Mouse (Mus musculus): ENCODE measurements at regions not wholly inside any gene's neighbourhood (a gene's known extent, or its start where the extent isn't known, plus 50 kb on each side); places are given as distances from the start of the nearest gene placed in this dataset.
"Not testable (repeated sequence)": the region's sequence is repeated elsewhere in the genome, so short reads cannot be mapped to it uniquely, and the experiment has no call there.

DNA sequence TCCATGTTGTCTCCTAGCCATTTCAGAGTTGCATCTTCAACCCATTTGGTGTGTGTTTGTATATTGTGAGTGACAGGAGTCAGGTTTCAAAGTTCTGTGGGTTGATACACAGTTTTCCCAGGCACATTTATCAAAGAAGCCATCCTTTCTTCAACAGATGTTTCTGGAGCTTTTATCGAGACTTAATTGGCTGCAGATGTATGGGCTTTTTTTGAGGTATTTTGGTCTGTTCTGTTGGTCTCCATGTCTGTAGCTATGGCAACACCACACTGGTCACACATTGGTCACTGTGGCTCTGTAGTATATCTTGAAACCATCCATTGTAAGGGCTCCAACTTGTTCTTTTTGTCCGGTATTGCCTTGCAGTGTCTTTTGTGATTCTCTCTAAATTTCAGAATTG, 565.1 kb upstream of the Arid1b start:
- no peak for DNase-seq

DNA sequence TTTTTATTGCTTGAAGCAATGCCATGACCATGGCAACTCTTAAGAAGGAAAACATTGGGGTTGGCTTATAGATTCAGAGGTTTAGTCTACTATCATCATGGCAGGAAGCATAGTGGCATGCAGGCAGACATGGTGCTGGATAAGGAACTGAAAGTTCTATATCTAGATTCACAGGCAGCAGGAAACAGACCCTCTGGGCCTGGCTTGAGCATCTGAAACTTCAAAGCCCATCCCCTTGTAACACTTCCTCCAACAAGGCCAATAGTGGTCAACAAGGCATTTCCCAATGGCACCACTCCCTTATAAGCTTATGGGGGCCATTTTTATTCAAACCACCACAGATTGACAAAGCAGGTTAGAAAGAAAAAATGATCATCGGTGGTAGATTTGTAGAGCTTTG, 548.5 kb upstream of the Arid1b start:
- DNase-seq: no peak

DNA sequence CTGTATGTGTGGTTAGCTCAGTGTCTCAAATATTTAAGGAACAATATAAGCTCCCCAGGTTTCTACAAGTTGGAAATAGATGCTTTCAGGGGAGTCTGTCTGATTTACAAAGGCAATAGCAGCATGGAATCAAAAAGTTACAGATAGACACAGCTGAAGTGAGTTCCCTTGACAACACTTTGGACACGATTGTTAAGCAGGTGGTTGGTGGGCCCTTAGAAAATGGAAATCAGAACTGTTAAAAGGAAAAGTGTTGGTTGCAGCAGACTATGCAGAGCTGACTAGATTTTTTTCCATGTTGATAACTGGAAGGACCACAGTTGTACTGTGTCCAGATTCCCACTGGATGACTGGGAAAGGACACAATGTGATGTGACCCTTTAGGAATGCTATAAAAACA, 536.6 kb upstream of the Arid1b start:
- no peak for DNase-seq

DNA sequence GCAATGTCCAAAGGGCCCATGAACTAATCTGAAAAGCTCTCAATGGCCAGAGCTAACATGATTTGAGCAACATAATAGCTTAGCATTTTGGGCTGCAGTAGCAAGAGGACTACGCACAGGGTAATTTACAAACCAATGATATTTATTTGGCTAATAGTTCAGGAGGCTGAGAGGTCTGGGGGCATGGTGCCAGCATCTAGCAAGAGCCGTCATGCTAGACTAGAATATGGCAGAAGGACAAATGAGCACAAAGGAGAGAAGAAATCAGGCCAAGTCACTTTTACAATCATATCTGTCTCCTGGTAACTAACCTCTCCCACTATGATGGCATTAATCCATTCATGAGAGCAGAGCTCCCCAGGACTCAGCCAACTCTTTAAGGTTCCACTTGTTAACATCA, 532.6 kb upstream of the Arid1b start:
- no peak for DNase-seq

DNA sequence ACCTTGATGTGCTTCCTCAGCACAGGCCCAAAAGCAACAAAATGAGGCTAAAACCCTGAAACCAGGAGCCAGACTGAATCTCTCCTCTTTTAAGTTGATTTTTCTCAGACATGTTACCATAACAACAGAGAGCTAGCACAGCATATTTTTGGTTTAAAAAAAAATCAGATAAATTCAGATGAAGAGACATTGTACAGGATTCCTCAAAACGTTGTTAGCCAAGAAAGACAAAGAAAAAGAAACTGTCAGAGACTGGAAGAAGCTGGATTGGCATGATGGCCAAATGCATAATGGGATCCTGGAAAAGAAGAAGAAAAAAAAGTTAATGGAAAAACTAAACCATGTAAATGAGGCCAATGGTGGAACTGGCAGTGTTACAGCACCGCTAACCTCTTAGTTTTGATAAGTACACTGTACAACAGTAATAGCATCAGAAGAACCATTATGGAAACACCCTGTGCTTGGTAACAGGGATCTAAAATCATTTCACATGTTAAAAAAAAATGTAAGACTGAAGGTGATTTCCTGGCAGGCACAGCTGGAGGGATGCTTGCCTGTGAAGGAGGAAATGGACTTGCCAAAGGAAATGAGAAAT, 529.7 kb upstream of the Arid1b start:
- no peak for DNase-seq

DNA sequence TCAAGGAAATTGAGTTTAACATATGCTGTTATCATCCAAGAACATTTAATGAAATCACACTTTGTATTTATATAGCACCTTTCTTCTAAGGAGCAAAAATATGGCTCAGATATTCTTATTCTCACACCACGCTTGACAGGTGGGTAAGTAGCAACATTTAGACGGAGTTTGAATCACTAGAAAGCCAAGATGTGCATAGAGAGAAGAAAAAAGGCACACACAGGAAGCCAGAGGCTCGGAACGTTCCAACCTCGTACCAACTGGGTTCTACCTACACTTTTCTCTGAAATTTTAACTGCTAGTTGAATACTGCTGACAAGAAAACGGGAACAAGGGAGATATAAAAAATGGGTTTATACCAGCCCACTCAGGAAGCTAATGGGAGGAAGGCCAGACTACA, 528.4 kb upstream of the Arid1b start:
- DNase-seq: no peak

DNA sequence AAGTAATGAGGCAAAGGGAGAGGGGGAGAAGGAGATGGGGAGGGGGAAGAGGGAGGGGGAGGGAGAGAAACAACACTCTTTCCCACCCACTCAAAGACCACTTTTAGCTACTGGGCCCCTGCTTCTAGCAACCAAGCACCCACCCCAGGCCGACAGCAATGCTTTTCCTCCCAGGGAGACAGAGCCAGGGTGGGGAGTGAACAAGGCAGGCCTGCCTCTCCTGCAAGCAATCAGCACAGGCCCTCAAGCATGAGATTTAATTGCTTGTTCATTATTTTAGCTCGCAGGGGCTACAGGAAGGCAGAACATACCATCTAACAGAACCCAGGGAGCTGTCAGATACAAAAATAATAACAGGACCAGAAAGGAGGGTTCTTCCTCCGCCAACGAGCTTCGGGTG, 521.7 kb upstream of the Arid1b start:
- no peak for DNase-seq

DNA sequence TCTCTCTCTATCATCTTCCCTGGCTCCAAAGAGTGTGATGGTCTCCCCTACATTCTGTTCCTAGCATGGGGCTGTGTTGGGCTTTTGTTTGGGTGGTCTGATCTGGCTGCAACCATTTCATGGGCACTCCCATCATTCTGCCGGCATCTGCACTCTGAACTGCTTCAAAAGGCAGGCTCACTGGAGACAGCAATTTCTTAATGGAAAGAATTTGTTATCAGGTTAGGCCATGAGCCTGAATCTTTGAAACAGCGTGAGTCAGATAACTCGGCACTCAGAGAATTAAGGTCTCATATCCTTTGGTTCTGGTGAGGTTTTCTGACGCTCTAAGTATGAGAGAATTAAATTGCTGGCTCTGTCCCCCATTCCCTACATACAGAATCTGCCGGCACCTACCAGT, 519.8 kb upstream of the Arid1b start:
- DNase-seq: no peak

DNA sequence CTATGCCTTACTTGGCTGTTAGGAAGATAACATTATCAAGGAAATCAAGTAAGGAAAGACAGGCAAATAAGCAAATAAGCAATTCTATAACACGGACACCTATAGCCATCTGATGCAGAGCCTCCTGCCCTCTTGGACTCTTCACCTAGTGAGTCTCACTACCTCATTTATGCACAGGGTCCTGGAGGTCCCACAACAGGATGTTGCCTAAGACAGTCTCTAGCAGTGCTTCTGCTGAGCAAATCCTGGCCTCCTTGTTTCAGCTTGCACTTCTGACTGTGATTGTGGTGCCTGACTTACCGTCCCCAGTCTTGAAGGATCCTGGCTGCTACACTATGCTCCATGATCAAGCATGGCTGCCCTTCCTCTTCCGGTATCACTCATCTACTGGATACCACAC, 518.5 kb upstream of the Arid1b start:
- DNase-seq: no peak

DNA sequence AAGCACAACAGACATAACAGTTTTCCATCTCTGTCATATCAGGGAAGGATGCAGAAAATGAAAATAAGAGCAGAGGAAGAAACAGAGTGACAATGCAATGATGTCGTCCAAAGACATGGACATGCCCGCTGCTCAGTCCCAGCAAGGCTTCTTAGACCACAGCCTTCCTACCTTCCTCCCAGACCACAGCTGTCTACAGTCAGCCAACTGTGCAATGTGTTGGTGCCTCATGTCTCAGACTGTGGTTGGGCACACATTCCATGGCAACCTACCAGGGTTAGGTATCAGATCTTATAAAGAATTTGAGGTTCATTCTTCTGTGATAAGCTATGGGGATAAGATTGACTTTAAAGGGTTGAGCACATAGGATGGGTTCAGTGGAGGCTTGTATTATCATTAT, 499.7 kb upstream of the Arid1b start:
- no peak for DNase-seq

DNA sequence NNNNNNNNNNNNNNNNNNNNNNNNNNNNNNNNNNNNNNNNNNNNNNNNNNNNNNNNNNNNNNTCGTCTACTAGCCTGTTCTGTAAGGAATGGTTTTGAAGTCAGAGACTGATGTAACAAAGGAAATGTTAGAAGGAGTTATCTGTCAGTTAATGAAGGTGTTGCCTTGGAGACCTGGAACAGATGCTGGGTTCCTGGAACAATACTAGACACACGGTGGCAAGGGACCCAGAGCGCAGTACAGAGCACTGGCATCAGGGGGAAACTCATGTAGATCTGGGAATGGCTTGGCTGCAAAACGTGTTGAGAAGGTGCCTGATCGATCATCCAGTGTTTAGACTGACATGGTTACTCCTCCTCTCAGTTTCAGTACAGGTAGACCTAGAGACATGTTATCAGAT, 493.6 kb upstream of the Arid1b start:
- DNase-seq: no peak

DNA sequence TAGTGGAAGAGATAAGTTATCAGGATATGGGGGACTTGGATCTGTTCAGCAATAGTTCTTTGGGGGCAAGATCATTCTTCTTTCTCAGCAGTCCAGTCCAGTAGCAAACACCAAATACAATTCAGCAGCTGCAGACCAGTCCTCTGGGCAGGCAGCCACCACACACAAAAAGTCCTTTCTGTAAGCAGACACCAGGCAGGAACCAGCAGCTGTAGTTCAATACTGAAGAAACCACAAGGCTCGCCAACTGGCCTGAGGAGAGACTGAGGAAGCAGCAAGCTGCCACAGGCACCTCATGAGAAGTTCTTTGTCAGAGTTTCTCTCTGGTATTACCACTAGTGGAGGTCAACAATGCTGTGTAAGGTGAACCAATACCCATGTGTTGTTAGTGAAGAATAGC, 493.1 kb upstream of the Arid1b start:
- DNase-seq: no peak

DNA sequence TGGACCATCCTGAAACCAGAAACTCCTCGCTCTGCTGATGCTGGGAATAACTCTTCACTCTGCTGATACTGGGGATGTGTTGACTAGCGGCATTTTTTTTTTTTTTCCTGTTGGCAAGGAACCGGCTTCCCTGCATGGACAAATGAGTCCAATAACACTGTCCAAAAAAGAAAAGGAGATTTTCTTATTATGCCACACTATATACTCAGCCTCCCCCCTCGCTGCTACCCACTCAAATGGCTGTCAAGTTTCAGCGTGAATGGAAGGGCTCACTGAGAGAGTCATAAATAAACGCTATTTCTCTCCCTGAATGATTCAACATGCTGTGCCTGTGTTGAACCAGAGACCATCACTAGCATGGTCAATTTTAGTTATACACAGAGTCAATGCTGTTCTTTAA, 489.2 kb upstream of the Arid1b start:
- DNase-seq: no peak

DNA sequence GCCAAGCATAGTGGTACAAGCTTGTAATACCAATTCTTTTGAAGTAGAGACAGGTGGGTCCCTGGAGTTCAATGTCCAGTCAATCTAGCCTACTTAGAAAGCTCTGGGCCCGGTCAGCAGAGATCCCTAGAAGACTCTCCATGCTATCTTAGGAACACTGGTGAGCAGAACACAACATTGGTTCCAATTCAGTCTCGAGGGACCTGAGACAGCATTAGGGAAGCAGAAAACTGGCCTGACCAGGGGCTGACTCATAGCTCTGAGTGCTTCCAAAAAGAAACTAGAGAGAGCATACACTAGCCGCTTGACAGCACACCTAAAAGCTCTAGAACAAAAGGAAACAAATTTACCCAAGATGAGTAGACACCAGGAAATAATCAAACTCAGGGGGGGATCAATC, 484.6 kb upstream of the Arid1b start:
- no peak for DNase-seq

DNA sequence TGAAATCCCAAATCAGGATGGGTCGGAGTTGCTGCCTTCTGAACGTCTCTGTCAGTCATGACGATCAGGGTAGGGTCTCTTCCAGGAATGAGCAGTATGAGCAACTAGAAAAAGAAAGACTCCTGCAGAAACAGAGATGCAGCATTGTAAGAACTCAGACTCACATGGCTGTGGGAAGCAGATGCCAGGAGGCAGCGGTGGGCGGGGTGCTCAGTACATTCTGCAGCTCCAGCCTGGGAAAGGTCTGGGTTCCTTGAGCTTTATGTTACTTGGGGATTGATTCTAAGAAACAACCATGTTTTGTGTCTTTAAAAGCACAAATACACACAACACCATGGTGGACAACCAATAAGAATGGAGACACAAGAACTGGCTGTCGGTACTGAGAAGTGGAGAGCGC, 478.0 kb upstream of the Arid1b start:
- DNase-seq: no peak

DNA sequence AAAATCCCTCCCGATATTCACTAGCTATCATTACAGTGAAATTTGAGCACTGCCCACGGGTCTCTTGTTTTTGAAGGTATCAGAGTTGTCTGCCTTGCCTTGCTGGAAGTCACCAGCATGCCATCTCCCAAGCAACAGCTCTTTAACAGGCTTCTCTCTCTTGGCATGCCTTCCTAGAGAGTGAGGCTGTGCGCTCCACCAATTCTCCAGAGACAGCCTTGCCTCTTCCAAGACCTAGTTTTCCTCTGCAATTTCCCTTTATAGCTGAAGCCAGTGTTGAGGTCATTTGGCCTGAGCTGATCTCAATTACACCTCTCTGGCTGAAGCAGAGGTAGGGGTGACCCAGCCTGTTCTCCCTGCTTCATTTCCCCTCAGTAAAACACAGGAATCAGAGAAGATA, 477.3 kb upstream of the Arid1b start:
- no peak for DNase-seq

DNA sequence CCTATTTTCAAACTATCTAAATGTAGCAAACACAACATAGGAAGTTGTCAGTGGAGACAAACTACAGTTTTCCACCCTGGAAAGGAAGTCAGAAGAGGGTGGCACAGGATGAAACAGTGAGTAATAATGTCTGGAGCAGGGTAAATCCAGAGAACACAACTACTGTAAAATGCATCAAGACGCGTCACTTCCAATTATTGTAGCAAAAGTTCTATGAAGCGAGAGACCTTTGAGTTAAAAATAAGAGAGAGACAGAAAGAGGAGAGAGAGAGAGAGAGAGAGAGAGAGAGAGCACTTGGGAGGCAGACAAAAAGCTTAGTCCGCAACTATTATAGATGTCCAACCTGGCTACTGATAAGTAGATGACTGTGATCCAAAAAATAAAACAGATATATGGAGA, 473.1 kb upstream of the Arid1b start:
- DNase-seq: no peak

DNA sequence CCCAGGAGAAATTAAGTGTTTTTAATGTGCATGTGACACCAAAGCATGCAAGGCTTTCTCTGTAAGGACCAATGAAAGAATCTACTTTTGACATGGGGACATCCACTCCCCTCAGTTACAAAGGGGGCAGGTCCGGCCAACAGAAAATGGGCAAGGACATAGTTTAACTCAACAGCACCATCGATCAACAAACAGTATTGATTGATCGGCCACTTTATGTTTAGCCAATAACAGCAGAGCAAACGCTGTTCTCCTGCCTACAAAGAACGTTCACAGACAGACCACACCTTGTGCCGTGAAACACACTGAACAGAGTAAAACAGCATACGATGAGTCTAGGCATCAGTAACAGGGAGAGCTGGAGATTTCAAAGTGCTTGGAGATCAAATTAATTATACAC, 467.7 kb upstream of the Arid1b start:
- no peak for DNase-seq

DNA sequence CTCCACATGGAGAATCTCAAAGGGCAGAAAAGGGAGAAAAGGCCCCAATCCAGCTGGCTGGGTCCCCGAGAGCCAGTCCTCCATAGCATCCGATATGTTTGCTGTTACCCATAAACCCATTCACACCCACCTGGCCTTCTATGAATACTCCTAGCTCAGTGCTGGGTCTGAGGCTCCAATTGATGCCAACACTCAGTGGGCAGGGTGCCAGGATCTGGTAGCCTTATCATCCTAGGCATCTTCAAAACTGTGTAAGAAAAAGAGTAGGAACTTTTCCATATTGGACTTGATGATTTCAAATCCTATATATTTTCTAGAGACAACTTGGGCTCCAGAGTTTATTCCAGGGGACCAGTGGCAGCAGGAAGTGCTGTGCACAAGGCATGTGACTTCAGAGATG, 462.0 kb upstream of the Arid1b start:
- no peak for DNase-seq

DNA sequence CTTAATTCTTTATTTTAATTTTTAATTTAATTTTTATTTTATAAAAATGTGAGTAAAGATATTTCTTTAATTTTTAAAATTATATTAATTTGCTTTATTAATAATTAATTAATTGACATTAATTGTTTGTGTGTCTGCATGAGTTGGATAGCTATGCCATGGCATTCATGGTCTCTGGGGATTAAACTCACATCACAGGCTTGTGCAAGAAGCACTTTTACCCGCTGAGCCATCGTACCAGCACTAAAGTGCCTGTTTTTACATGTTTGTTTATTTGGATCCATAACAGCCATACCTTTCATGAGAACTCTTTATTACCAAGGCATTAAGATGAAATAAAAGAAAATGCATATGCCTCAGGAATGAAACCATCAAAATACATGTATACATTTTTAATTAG, 453.7 kb upstream of the Arid1b start:
- no peak for DNase-seq

DNA sequence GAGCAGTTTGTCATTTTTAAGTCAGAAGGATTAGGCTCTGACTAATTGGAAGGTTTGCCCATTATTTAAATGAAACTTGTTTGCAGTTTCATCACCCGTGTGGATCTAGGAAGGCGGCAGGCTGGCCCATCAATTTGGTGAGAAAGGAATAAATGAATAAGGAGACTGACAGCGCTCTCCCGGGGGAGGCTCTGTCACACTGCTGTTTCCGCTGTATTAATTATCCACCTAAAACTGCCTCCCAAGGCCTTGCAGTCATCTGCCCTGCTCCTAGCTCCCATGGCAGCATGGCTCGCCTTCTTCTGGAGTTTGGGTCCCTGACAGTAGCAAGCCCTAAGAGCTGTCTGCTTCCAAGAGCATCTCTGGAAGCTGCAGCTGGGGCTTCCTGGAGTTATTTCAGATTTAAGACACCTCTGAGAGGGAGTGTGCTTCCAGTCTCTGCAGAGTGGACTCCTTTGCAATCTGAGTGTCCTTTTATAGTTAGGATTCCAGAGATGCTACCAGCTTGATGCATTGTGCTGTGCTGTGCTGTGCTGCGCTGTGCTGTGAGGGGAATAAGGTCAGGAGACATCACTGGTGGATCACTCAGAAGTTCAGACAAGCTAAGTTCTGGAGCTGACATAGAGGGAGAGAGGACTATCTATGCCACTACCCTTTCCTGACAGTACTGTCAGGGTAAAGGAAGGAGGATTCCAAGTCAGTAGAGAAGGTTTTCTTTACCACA, 452.9 kb upstream of the Arid1b start:
- no peak for DNase-seq

DNA sequence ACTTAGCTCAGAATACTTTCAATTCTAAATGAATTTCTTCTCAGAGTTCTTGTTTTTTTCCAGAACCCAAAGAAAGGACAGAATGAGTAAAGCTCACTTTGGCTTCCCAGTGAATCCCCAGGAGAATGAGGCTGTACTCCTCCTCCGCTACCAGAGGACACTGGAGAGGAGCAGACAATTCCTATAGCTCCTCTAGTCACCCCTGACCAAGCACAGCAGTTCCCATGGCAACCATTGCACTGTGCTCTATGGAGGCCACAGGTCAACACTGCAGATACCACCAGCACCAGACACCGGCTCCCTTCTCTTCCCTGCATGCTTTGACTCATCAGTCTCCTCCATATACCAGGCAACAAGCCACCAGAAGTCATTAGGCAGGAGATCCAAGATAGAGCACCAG, 447.6 kb upstream of the Arid1b start:
- DNase-seq: no peak

DNA sequence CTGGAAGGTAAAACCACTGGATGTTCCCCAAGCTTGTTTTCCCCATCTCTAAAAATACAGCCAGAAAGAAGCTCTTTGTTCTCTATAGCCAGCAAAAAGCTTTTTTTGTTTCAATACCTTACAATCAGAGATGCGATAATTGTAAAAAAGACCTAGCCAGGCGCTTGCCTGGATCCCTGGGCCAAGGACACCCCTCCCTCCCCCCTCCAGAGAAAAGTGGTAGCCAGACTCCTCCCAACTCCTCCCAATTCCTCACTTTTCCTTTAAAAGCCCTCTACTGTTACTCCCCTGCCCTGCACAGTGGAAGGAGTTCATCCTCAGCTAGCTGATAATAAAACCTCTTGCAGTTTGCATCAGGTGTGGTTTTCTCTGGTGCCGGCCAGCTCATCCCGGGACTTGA, 441.1 kb upstream of the Arid1b start:
- DNase-seq: not testable (repeated sequence)

DNA sequence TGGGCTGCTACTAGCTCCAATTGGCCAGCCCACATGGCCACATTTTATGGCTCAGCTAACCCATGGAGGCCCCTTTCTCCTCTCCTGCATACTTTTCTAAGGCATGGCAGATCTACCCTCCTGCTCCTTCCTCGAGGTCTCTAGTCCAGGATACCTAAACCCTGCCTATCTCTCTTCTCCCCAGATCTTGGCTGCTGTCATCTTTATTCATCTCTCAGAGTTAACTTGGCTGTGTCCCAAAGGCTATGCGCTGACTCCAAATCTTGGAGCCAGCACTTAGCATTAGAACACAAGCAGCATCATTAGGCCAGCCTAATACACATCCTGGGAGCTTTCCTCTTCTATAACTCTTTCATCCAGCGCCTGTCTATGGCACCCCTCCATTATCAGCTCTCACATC, 430.5 kb upstream of the Arid1b start:
- DNase-seq: no peak

DNA sequence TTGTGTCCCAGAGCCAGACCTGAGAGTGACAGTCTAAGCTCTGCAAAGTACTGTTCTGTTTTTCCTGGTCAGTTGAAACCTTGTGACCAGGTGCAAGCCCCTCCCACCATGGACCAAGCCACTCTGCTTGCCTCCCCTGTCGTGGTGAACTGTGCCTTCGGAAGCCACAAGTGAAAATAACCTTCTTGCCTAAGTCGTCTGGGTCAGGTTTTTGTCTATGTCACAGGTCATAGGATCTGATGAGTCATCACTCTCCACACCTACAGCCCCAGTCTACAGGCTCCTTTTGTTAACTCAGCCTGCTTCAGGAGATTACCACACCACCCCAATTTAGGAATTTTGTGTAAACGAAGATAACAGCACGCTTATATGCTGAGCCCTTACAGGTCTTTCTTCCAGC, 417.2 kb upstream of the Arid1b start:
- no peak for DNase-seq
